Mouse (Mus musculus) embryonic facial prominence, embryonic 13.5 days (tissue): ENCODE measurements around the gene Rwdd3. TPM values are rescaled to one million over a fixed set of nuclear protein-coding genes. Genes with fewer than 3 reads are reported as not detected.

Experiments used
- ATAC-seq: fragments of 200-750 bp; cut with Nextera tagmentation; 2 replicates; pipeline ENCODE4 v1.8.0; 2017; ENCODE audit warnings: low read depth; ENCODE audit not compliant: insufficient number of reproducible peaks, insufficient read depth, low FRiP score, low TSS enrichment
- H3K27ac ChIP-seq: fragments of 300-500 bp; sonication (generic); 2 replicates; pipeline ENCODE4 v1.5.1; 2015; ENCODE audit warnings: moderate library complexity, mild to moderate bottlenecking, inconsistent platforms
- H3K27me3 ChIP-seq: fragments of 300-500 bp; sonication (generic); 2 replicates; pipeline ENCODE4 v1.6.1; 2015; ENCODE audit warnings: mild to moderate bottlenecking, inconsistent platforms
- H3K36me3 ChIP-seq: fragments of 300-500 bp; sonication (generic); 2 replicates; pipeline ENCODE4 v1.6.1; 2015; ENCODE audit warnings: mild to moderate bottlenecking, inconsistent platforms
- H3K4me1 ChIP-seq: fragments of 300-500 bp; sonication (generic); 2 replicates; pipeline ENCODE4 v1.6.1; 2015; ENCODE audit warnings: inconsistent platforms
- H3K4me2 ChIP-seq: fragments of 300-500 bp; sonication (generic); 2 replicates; pipeline ENCODE4 v1.6.1; 2015; ENCODE audit warnings: moderate library complexity, mild to moderate bottlenecking, inconsistent platforms
- H3K4me3 ChIP-seq: fragments of 300-500 bp; sonication (generic); 2 replicates; pipeline ENCODE4 v1.5.1; 2015; ENCODE audit warnings: mild to moderate bottlenecking, inconsistent platforms
- H3K9ac ChIP-seq: fragments of 300-500 bp; sonication (generic); 2 replicates; pipeline ENCODE4 v1.6.1; 2015; ENCODE audit warnings: mild to moderate bottlenecking, inconsistent platforms
- H3K9me3 ChIP-seq: fragments of 300-500 bp; sonication (generic); 2 replicates; pipeline ENCODE4 v1.6.1; 2016; ENCODE audit warnings: inconsistent platforms
- WGBS: fragments of 180-500 bp; shearing (Covaris S2); methylation state at CpG from one replicate; pipeline ENCODE4 v1.1.7; 2015; ENCODE audit warnings: mixed read lengths; 5-methylcytosine and 5-hydroxymethylcytosine counted together
- polyA plus RNA-seq: library from polyadenylated mRNA; unstranded; fragments of >200 nt; fragmentation: Nextera tagmentation; extraction: Ambion mirVana; gene quantifications from 2 replicates; pipeline ENCODE4 v1.2.1, GENCODE M21; 2015

The Rwdd3 gene
- polyA plus RNA-seq: 6.6 and 6.9 TPM in 2 replicates

- under 1% methylated on average over 40 of the region's 40 CpGs for WGBS
- Histone ChIP-seq H3K36me3 (no peaks in the 10 kb centered on the region), H3K9me3 (no peaks in the 10 kb centered on the region; the same call in 1 of the 2 replicates), H3K27me3 (no peaks in the 10 kb centered on the region), H3K27ac (peak within 1 kb of the TSS; percentile 86), H3K9ac (peak within 1 kb of the TSS; percentile 77), H3K4me1 (peaks cover 4% of the 10 kb centered on the region), H3K4me3 (peak within 1 kb of the TSS; percentile 67), H3K4me2 (peak within 1 kb of the TSS; percentile 74)
- ATAC-seq: peak; percentile 88
These were observed at the start of gene Rwdd3 for GRCm38 (mm10) chr3:121171243-121171871. Gene Rwdd3, minus strand, starts transcription at chr3:121171695.

GRCm38 (mm10) chr3:121217011-121217410 is 45.5 kb upstream of the Rwdd3 start:
- no peak overlapping the region for H3K4me2 ChIP-seq
- no peak overlapping the region for H3K27ac ChIP-seq
- no peak for ATAC-seq
- no peaks in the 10 kb centered on the region for H3K9me3 ChIP-seq
- H3K27me3 ChIP-seq: no peaks in the 10 kb centered on the region
- 82% methylated on average over 6 of the region's 6 CpGs for WGBS
- H3K9ac ChIP-seq: no peak overlapping the region
- H3K36me3 ChIP-seq: no peaks in the 10 kb centered on the region
- H3K4me1 ChIP-seq: no peaks in the 10 kb centered on the region
- H3K4me3 ChIP-seq: no peak overlapping the region

GRCm38 (mm10) chr3:121213501-121213900 is 42.0 kb upstream of the Rwdd3 start:
- H3K4me1 ChIP-seq: no peaks in the 10 kb centered on the region
- no peaks in the 10 kb centered on the region for H3K27me3 ChIP-seq
- no peak overlapping the region for H3K4me2 ChIP-seq
- H3K9ac ChIP-seq: no peak overlapping the region
- no peaks in the 10 kb centered on the region for H3K9me3 ChIP-seq
- no peak overlapping the region for H3K4me3 ChIP-seq
- no peaks in the 10 kb centered on the region for H3K36me3 ChIP-seq
- WGBS: 70% methylated on average over 3 of the region's 3 CpGs
- ATAC-seq: no peak
- no peak overlapping the region for H3K27ac ChIP-seq

- H3K4me3 ChIP-seq: no peak overlapping the region
These were observed 40.7 kb upstream of the Rwdd3 start for GRCm38 (mm10) chr3:121212156-121212555.

GRCm38 (mm10) chr3:121208994-121209393 is 37.5 kb upstream of the Rwdd3 start:
- Histone ChIP-seq H3K27ac (no peak overlapping the region), H3K4me2 (no peak overlapping the region), H3K27me3 (no peaks in the 10 kb centered on the region), H3K36me3 (no peaks in the 10 kb centered on the region), H3K4me1 (no peaks in the 10 kb centered on the region), H3K4me3 (no peak overlapping the region), H3K9me3 (no peaks in the 10 kb centered on the region), H3K9ac (no peak overlapping the region)
- 83% methylated on average over 5 of the region's 5 CpGs for WGBS
- no peak for ATAC-seq

More at GRCm38 (mm10) chr3:121212156-121212555, 40.7 kb upstream of the Rwdd3 start:
- H3K36me3 ChIP-seq: no peaks in the 10 kb centered on the region
- H3K27me3 ChIP-seq: no peaks in the 10 kb centered on the region
- ATAC-seq: no peak
- no peak overlapping the region for H3K27ac ChIP-seq
- H3K4me1 ChIP-seq: no peaks in the 10 kb centered on the region
- 37% methylated on average over 1 of the region's 1 CpGs for WGBS
- no peak overlapping the region for H3K9ac ChIP-seq
- H3K9me3 ChIP-seq: no peaks in the 10 kb centered on the region
- no peak overlapping the region for H3K4me2 ChIP-seq

- no peak overlapping the region for H3K4me3 ChIP-seq
- 0 out of 2 replicates have a peak, but pooled peaks have one; percentile 20 for ATAC-seq
- no peak overlapping the region for H3K9ac ChIP-seq
- H3K27ac ChIP-seq: peak overlapping the region; percentile 14
- H3K36me3 ChIP-seq: no peaks in the 10 kb centered on the region
- no peaks in the 10 kb centered on the region for H3K27me3 ChIP-seq
- H3K4me2 ChIP-seq: peak overlapping the region; percentile 27
- H3K4me1 ChIP-seq: 0 out of 2 replicates have a peak, but pooled peaks cover 4% of the 10 kb centered on the region
- 46% methylated on average over 19 of the region's 19 CpGs for WGBS
- H3K9me3 ChIP-seq: no peaks in the 10 kb centered on the region
These were observed 34.8 kb upstream of the Rwdd3 start for GRCm38 (mm10) chr3:121206202-121206882.

GRCm38 (mm10) chr3:121202638-121203037 is 31.1 kb upstream of the Rwdd3 start:
- Histone ChIP-seq H3K27me3 (no peaks in the 10 kb centered on the region), H3K4me1 (0 out of 2 replicates have a peak, but pooled peaks cover 4% of the 10 kb centered on the region), H3K9me3 (no peaks in the 10 kb centered on the region), H3K9ac (no peak overlapping the region), H3K4me2 (no peak overlapping the region), H3K4me3 (no peak overlapping the region), H3K27ac (no peak overlapping the region), H3K36me3 (no peaks in the 10 kb centered on the region)
- 76% methylated on average over 2 of the region's 2 CpGs for WGBS
- ATAC-seq: no peak

GRCm38 (mm10) chr3:121201012-121201747 is 29.7 kb upstream of the Rwdd3 start:
- ATAC-seq: no peak
- Histone ChIP-seq H3K9me3 (no peaks in the 10 kb centered on the region), H3K9ac (no peak overlapping the region), H3K4me1 (0 out of 2 replicates have a peak, but pooled peaks cover 4% of the 10 kb centered on the region), H3K36me3 (no peaks in the 10 kb centered on the region), H3K4me2 (no peak overlapping the region), H3K4me3 (no peak overlapping the region), H3K27ac (no peak overlapping the region), H3K27me3 (no peaks in the 10 kb centered on the region)
- 69% methylated on average over 11 of the region's 11 CpGs for WGBS

- no peaks in the 10 kb centered on the region for H3K36me3 ChIP-seq
- no peak overlapping the region for H3K4me2 ChIP-seq
- no peak overlapping the region for H3K27ac ChIP-seq
- no peaks in the 10 kb centered on the region for H3K27me3 ChIP-seq
- no peak overlapping the region for H3K9ac ChIP-seq
- no peaks in the 10 kb centered on the region for H3K9me3 ChIP-seq
- no peak overlapping the region for H3K4me3 ChIP-seq
- 86% methylated on average over 2 of the region's 2 CpGs for WGBS
- no peaks in the 10 kb centered on the region for H3K4me1 ChIP-seq
- ATAC-seq: no peak
These were observed 17.7 kb upstream of the Rwdd3 start for GRCm38 (mm10) chr3:121189199-121189598.

GRCm38 (mm10) chr3:121187510-121187909 is 16.0 kb upstream of the Rwdd3 start:
- H3K9ac ChIP-seq: no peak overlapping the region
- WGBS: 85% methylated on average over 7 of the region's 7 CpGs
- no peak overlapping the region for H3K4me3 ChIP-seq
- no peaks in the 10 kb centered on the region for H3K9me3 ChIP-seq
- H3K27me3 ChIP-seq: no peaks in the 10 kb centered on the region
- ATAC-seq: no peak
- no peak overlapping the region for H3K4me2 ChIP-seq
- H3K27ac ChIP-seq: no peak overlapping the region
- no peaks in the 10 kb centered on the region for H3K4me1 ChIP-seq
- H3K36me3 ChIP-seq: no peaks in the 10 kb centered on the region

- WGBS: 75% methylated on average over 3 of the region's 3 CpGs
- no peak for ATAC-seq
These were observed 15.4 kb upstream of the Rwdd3 start for GRCm38 (mm10) chr3:121186925-121187324.

More at GRCm38 (mm10) chr3:121186925-121187324, 15.4 kb upstream of the Rwdd3 start:
- Histone ChIP-seq H3K9ac (no peak overlapping the region), H3K36me3 (no peaks in the 10 kb centered on the region), H3K27ac (no peak overlapping the region), H3K4me1 (no peaks in the 10 kb centered on the region), H3K4me3 (no peak overlapping the region), H3K9me3 (no peaks in the 10 kb centered on the region), H3K4me2 (no peak overlapping the region), H3K27me3 (no peaks in the 10 kb centered on the region)
